Mouse (Mus musculus) CD8-positive naive resting alpha-beta T cell, adult 57 days (primary cell): Measurements from ENCODE around the gene Tas2r119. TPM values are rescaled to one million over a fixed set of nuclear protein-coding genes. Genes with fewer than 3 reads are reported as not detected.

ENCODE experiments used
- total RNA-seq: library from RNA; stranded (reverse); gene quantifications from one replicate; pipeline ENCODE4 v1.2.4, GENCODE M21; 2023

Gene Tas2r119
- total RNA-seq, result not detected

GRCm38 (mm10) chr15:32176989-32177388, at the start of gene Tas2r119:
Gene Tas2r119, plus strand, starts transcription at chr15:32177289.

Other genes starting within 250 kb of the Tas2r119 start
- 0.31 TPM for gene Sema5a, start 67.5 kb downstream of the Tas2r119 start, total RNA-seq